Mouse (Mus musculus): Measurements from ENCODE around the gene Tm7sf3. TPM values are rescaled to one million over a fixed set of nuclear protein-coding genes. Genes with fewer than 3 reads are reported as not detected.

Tm7sf3 gene
- total and polyA plus RNA-seq, 3 experiments = 18.3 to 27.1 TPM; not detected in 1

DNA sequence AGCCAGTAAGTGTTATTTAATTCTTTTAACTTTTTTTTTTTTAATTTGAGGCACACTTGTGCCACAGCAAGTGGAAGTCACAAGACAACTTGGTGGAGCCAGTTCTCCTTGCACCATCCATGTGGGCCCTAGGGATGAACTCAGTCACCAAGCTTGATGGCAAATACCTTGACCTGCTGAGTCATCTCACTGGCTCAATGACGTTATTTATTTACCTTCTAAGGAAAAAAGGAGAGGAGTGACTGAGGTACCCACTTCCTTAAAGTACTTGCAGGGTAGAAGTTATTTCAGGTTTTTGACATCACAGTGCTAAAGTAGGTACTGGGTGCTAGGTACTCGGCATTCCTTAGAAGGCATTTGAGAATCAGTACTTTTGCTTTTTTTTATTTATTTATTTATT, 22.8 kb upstream of the Tm7sf3 start:
- Histone ChIP-seq H3K27me3 (ENCODE audit: control insufficient read depth in 1 of 2, insufficient read depth in 2 of 2, low read length in 2 of 2) (no peaks in the 10 kb centered on the region), H3K9ac (ENCODE audit: control insufficient read depth, low read depth, low read length, poor library complexity, severe bottlenecking) (no peak overlapping the region), H3K9me3 (replicated peaks; ENCODE audit: insufficient read depth, low read length) (no peaks in the 10 kb centered on the region), H3K4me1 (ENCODE audit: control insufficient read depth in 1 of 2, insufficient read depth in 2 of 2, low read length in 2 of 2) (peaks cover 9 to 10% of the 10 kb centered on the region in 2 experiments), H3K27ac (ENCODE audit: control insufficient read depth, low read depth, low read length) (no peak overlapping the region), H3K4me3 (ENCODE audit: control insufficient read depth in 1 of 2, insufficient read depth in 1 of 2, low read depth in 2 of 2, low read length in 2 of 2) (no peak overlapping the region), H3K36me3 (ENCODE audit: control insufficient read depth in 1 of 2, insufficient read depth in 2 of 2, low read length in 2 of 2) (peaks cover 0 to 9% of the 10 kb centered on the region in 2 experiments; a peak in 2 of 4 replicates), H3K79me2 (ENCODE audit: control insufficient read depth, insufficient read depth, low read length, poor library complexity) (no peaks in the 10 kb centered on the region)
- TF ChIP-seq SMC3 (IDR thresholded peaks at IDR 0.05; ENCODE audit: low read depth, low read length) = no peak
- no peak for TF ChIP-seq TBP (IDR thresholded peaks at IDR 0.05; ENCODE audit: low read depth, low read length)
- TF ChIP-seq MYC (IDR thresholded peaks at IDR 0.05; ENCODE audit: low read depth, low read length) = no peak
- no peak for TF ChIP-seq NELFE (IDR thresholded peaks at IDR 0.05; ENCODE audit: low read depth, low read length)
- no peak for TF ChIP-seq TAL1 (IDR thresholded peaks at IDR 0.05; ENCODE audit: low read length)
- TF ChIP-seq POLR2AphosphoS2 (IDR thresholded peaks at IDR 0.05; ENCODE audit: low read length) = no peak
- TF ChIP-seq ZMIZ1 (IDR thresholded peaks at IDR 0.05; ENCODE audit: low read depth, low read length) = no peak
- no peak for TF ChIP-seq BHLHE40 (IDR thresholded peaks at IDR 0.05; ENCODE audit: borderline replicate concordance, low read depth, low read length)
- TF ChIP-seq E2F4 (IDR thresholded peaks at IDR 0.05; ENCODE audit: borderline replicate concordance, low read depth, low read length) = no peak
- TF ChIP-seq GABPA (IDR thresholded peaks at IDR 0.05; ENCODE audit: low read depth, low read length) = no peak
- TF ChIP-seq MXI1 (IDR thresholded peaks at IDR 0.05; ENCODE audit: low read depth, low read length) = no peak
- no peak for TF ChIP-seq TCF12 (IDR thresholded peaks at IDR 0.05; ENCODE audit: low read depth, low read length)
- no peak for TF ChIP-seq MEF2A (IDR thresholded peaks at IDR 0.05; ENCODE audit: extremely low read depth, insufficient replicate concordance, low read depth, low read length, poor library complexity, severe bottlenecking)
- no peak for TF ChIP-seq ZNF384 (IDR thresholded peaks at IDR 0.05; ENCODE audit: low read depth, low read length)
- DNase-seq (ENCODE audit: low read depth, low spot score) = no peak

DNA sequence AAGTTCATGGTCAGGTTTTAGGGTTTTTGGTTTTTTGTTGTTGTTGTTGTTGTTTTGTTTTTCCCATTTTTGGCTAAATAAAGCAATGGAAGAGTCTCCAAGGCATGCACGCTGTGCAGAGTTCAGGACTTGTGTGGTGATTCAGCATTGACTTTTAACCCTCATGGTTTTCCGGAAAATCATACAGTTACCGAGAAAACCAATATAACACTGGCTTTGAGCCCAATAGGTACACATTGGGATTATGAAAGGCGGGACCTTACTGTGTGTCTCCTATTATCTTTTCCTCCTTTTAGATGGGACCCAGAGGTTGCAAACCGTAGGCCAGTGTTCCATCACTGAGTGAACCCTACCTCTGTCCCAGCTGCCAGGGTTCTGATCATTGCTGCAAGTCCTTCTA, 22.3 kb upstream of the Tm7sf3 start:
- Histone ChIP-seq H3K9me3 (replicated peaks; ENCODE audit: insufficient read depth, low read length) (no peaks in the 10 kb centered on the region), H3K27me3 (ENCODE audit: control insufficient read depth in 1 of 2, insufficient read depth in 2 of 2, low read length in 2 of 2) (no peaks in the 10 kb centered on the region), H3K36me3 (ENCODE audit: control insufficient read depth in 1 of 2, insufficient read depth in 2 of 2, low read length in 2 of 2) (peaks cover 0 to 9% of the 10 kb centered on the region in 2 experiments; a peak in 2 of 4 replicates), H3K27ac (ENCODE audit: control insufficient read depth, low read depth, low read length) (no peak overlapping the region), H3K79me2 (ENCODE audit: control insufficient read depth, insufficient read depth, low read length, poor library complexity) (no peaks in the 10 kb centered on the region), H3K9ac (ENCODE audit: control insufficient read depth, low read depth, low read length, poor library complexity, severe bottlenecking) (no peak overlapping the region), H3K4me1 (ENCODE audit: control insufficient read depth in 1 of 2, insufficient read depth in 2 of 2, low read length in 2 of 2) (peaks cover 9 to 10% of the 10 kb centered on the region in 2 experiments), H3K4me3 (ENCODE audit: control insufficient read depth in 1 of 2, insufficient read depth in 1 of 2, low read depth in 2 of 2, low read length in 2 of 2) (no peak overlapping the region)
- TF ChIP-seq MYC (IDR thresholded peaks at IDR 0.05; ENCODE audit: low read depth, low read length) (no peak), MEF2A (IDR thresholded peaks at IDR 0.05; ENCODE audit: extremely low read depth, insufficient replicate concordance, low read depth, low read length, poor library complexity, severe bottlenecking) (no peak), USF2 (IDR thresholded peaks at IDR 0.05; ENCODE audit: borderline replicate concordance in 1 of 2, insufficient read depth in 1 of 2, low read depth in 1 of 2, low read length in 2 of 2) (no peak), MAZ (IDR thresholded peaks at IDR 0.05; ENCODE audit: low read depth, low read length) (no peak), UBTF (IDR thresholded peaks at IDR 0.05; ENCODE audit: borderline replicate concordance, insufficient read depth, low read depth, low read length) (no peak)
- DNase-seq (ENCODE audit: low read depth, low spot score) = no peak
